Mouse (Mus musculus): ENCODE measurements around the gene Ypel2.

The Ypel2 gene

GRCm38 (mm10) chr11:86961510-86962303 lies 31.8 kb downstream of the Ypel2 start:
- DNase-seq (ENCODE audit: low spot score in 2 of 2), result peak; percentile 77 to 87

GRCm38 (mm10) chr11:86960331-86960730 lies 33.2 kb downstream of the Ypel2 start:
- DNase-seq (ENCODE audit: low spot score in 2 of 2), result no peak

GRCm38 (mm10) chr11:86958721-86959675 lies 34.5 kb downstream of the Ypel2 start:
- no peak for DNase-seq (ENCODE audit: low spot score in 2 of 2)

- DNase-seq (ENCODE audit: low spot score in 2 of 2), result no peak
These were observed 35.3 kb downstream of the Ypel2 start for GRCm38 (mm10) chr11:86958182-86958581.

- no peak for DNase-seq (ENCODE audit: low spot score in 2 of 2)
These were observed 37.1 kb downstream of the Ypel2 start for GRCm38 (mm10) chr11:86956363-86956762.

GRCm38 (mm10) chr11:86954616-86955270 lies 38.8 kb downstream of the Ypel2 start:
- DNase-seq (ENCODE audit: low spot score in 2 of 2), result peak in 1 of 2 experiments; percentile 31

GRCm38 (mm10) chr11:86953096-86953495 lies 40.4 kb downstream of the Ypel2 start:
- peak in 1 of 2 experiments; percentile 13 for DNase-seq (ENCODE audit: low spot score in 2 of 2)

- DNase-seq (ENCODE audit: low spot score in 2 of 2), result no peak
These were observed 40.8 kb downstream of the Ypel2 start for GRCm38 (mm10) chr11:86952659-86953058.

- no peak for DNase-seq (ENCODE audit: low spot score in 2 of 2)
These were observed 41.8 kb downstream of the Ypel2 start for GRCm38 (mm10) chr11:86951672-86952071.

- DNase-seq (ENCODE audit: low spot score in 2 of 2), result no peak
These were observed 43.0 kb downstream of the Ypel2 start for GRCm38 (mm10) chr11:86950491-86950890.

- peak in 1 of 2 experiments; percentile 27 for DNase-seq (ENCODE audit: low spot score in 2 of 2)
These were observed 43.5 kb downstream of the Ypel2 start for GRCm38 (mm10) chr11:86949951-86950441.

GRCm38 (mm10) chr11:86946644-86947195 lies 46.8 kb downstream of the Ypel2 start:
- DNase-seq (ENCODE audit: low spot score in 2 of 2), result no peak

GRCm38 (mm10) chr11:86945933-86946332 lies 47.6 kb downstream of the Ypel2 start:
- no peak for DNase-seq (ENCODE audit: low spot score in 2 of 2)

GRCm38 (mm10) chr11:86945058-86945457 lies 48.4 kb downstream of the Ypel2 start:
- no peak for DNase-seq (ENCODE audit: low spot score in 2 of 2)

- DNase-seq (ENCODE audit: low spot score in 2 of 2), result peak in 1 of 2 experiments; percentile 30
These were observed 49.0 kb downstream of the Ypel2 start for GRCm38 (mm10) chr11:86944539-86944938.

- DNase-seq (ENCODE audit: low spot score in 2 of 2), result no peak
These were observed 51.6 kb downstream of the Ypel2 start for GRCm38 (mm10) chr11:86941904-86942303.

- DNase-seq (ENCODE audit: low spot score in 2 of 2), result no peak
These were observed 54.0 kb downstream of the Ypel2 start for GRCm38 (mm10) chr11:86939503-86939902.

GRCm38 (mm10) chr11:86938551-86938950 lies 55.0 kb downstream of the Ypel2 start:
- no peak for DNase-seq (ENCODE audit: low spot score in 2 of 2)

GRCm38 (mm10) chr11:86938108-86938507 lies 55.4 kb downstream of the Ypel2 start:
- DNase-seq (ENCODE audit: low spot score in 2 of 2), result no peak

- no peak for DNase-seq (ENCODE audit: low spot score in 2 of 2)
These were observed 56.6 kb downstream of the Ypel2 start for GRCm38 (mm10) chr11:86936938-86937337.

GRCm38 (mm10) chr11:86934895-86935294 lies 58.6 kb downstream of the Ypel2 start:
- DNase-seq (ENCODE audit: low spot score in 2 of 2), result no peak

All from urinary bladder, adult 18-20 months (tissue).